Mouse (Mus musculus) midbrain, postnatal 0 days (tissue): ENCODE measurements at regions not wholly inside any gene's neighbourhood (a gene's known extent, or its start where the extent isn't known, plus 50 kb on each side); places are given as distances from the start of the nearest gene placed in this dataset.

ENCODE experiments used
- ATAC-seq: fragments of 200-750 bp; cut with Nextera tagmentation; 2 replicates; pipeline ENCODE4 v1.8.0; 2017; ENCODE audit warnings: moderate number of reproducible peaks, mild to moderate bottlenecking, moderate TSS enrichment, moderate library complexity; ENCODE audit not compliant: low FRiP score
- DNase-seq: peaks from one replicate; pipeline ENCODE4 v3.0.0-alpha.2; 2015; ENCODE audit warnings: low spot score
- H3K27ac ChIP-seq: fragments of 300-500 bp; sonication (generic); 2 replicates; pipeline ENCODE4 v1.5.1; 2014; ENCODE audit warnings: low read depth, mild to moderate bottlenecking, low read length, mixed read lengths
- H3K27me3 ChIP-seq: fragments of 300-500 bp; sonication (generic); 2 replicates; pipeline ENCODE4 v1.6.1; 2014; ENCODE audit warnings: low read length, control low read depth, mixed read lengths; ENCODE audit not compliant: insufficient read depth
- H3K36me3 ChIP-seq: fragments of 300-500 bp; sonication (generic); 2 replicates; pipeline ENCODE4 v1.6.1; 2014; ENCODE audit warnings: low read length, control low read depth, mixed read lengths; ENCODE audit not compliant: insufficient read depth
- H3K4me1 ChIP-seq: fragments of 300-500 bp; sonication (generic); 2 replicates; pipeline ENCODE4 v1.6.1; 2014; ENCODE audit warnings: mild to moderate bottlenecking, control low read depth, antibody characterized with exemption, low read length, mixed read lengths; ENCODE audit not compliant: insufficient read depth
- H3K4me2 ChIP-seq: fragments of 300-500 bp; sonication (generic); 2 replicates; pipeline ENCODE4 v1.6.1; 2014; ENCODE audit warnings: low read depth, mild to moderate bottlenecking, low read length, mixed read lengths; ENCODE audit not compliant: poor library complexity, severe bottlenecking
- H3K4me3 ChIP-seq: fragments of 300-500 bp; sonication (generic); 2 replicates; pipeline ENCODE4 v1.5.1; 2014; ENCODE audit warnings: low read depth, mild to moderate bottlenecking, low read length, moderate library complexity
- H3K9ac ChIP-seq: fragments of 300-500 bp; sonication (generic); replicated peaks from 2 replicates; pipeline ENCODE4 v1.6.1; 2014; ENCODE audit warnings: mild to moderate bottlenecking, low read length, moderate library complexity, mixed read lengths; ENCODE audit not compliant: poor library complexity, severe bottlenecking
- H3K9me3 ChIP-seq: fragments of 300-500 bp; sonication (generic); 2 replicates; pipeline ENCODE4 v1.6.1; 2016; ENCODE audit warnings: low read length, control low read depth
- CTCF ChIP-seq: IDR thresholded peaks from 2 replicates; pipeline ENCODE4 v1.5.1; 2016; ENCODE audit warnings: antibody characterized with exemption, mild to moderate bottlenecking
- WGBS: fragments of 180-500 bp; shearing (Covaris S2); extraction: QIAGEN DNeasy Blood & Tissue Kit; methylation state at CpG from one replicate; pipeline ENCODE4 v1.1.7; 2014; 5-methylcytosine and 5-hydroxymethylcytosine counted together

- Histone ChIP-seq H3K4me2 (no peak overlapping the region), H3K4me3 (no peak overlapping the region), H3K36me3 (no peaks in the 10 kb centered on the region), H3K9me3 (no peaks in the 10 kb centered on the region), H3K9ac (no peak overlapping the region), H3K27ac (no peak overlapping the region), H3K27me3 (no peaks in the 10 kb centered on the region), H3K4me1 (no peaks in the 10 kb centered on the region)
- ATAC-seq (no peak), DNase-seq (no peak)
- no peak for TF ChIP-seq CTCF
- WGBS: 59% methylated on average over 6 of the region's 6 CpGs
Measured at GRCm38 (mm10) chr7:115358711-115359110, 615.2 kb downstream of the Insc start.

DNA sequence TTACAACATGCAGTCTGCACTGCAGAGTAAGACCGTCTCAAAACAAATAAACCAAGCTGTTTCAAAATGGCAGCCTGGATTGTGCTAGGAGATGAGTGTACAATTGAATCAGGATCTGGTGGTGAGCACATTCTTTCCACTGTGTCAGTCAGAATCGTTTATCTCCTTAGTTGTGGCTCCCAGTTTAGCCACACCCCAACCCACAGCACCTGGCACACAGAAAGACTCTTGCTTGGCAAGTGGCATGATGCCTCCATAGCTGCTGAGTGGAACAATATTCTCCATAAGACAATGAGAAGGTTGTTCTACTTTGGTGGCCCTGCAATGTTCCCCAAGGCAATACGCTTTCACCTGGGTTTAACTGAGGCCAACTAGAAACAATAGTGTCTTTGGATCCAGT is 616.6 kb downstream of the Insc start:
- H3K4me1 ChIP-seq: no peaks in the 10 kb centered on the region
- WGBS: 81% methylated on average over 3 of the region's 3 CpGs
- no peak for ATAC-seq
- no peak overlapping the region for H3K4me3 ChIP-seq
- no peak overlapping the region for H3K9ac ChIP-seq
- no peak overlapping the region for H3K27ac ChIP-seq
- no peaks in the 10 kb centered on the region for H3K36me3 ChIP-seq
- H3K27me3 ChIP-seq: no peaks in the 10 kb centered on the region
- no peak for DNase-seq
- no peak for TF ChIP-seq CTCF
- H3K4me2 ChIP-seq: no peak overlapping the region
- H3K9me3 ChIP-seq: no peaks in the 10 kb centered on the region

GRCm38 (mm10) chr7:115362117-115362516 is 618.6 kb downstream of the Insc start:
- H3K9ac ChIP-seq: no peak overlapping the region
- H3K36me3 ChIP-seq: no peaks in the 10 kb centered on the region
- WGBS: 86% methylated on average over 2 of the region's 2 CpGs
- ATAC-seq: no peak
- DNase-seq: no peak
- H3K27ac ChIP-seq: no peak overlapping the region
- no peak overlapping the region for H3K4me2 ChIP-seq
- no peaks in the 10 kb centered on the region for H3K4me1 ChIP-seq
- no peaks in the 10 kb centered on the region for H3K27me3 ChIP-seq
- no peak for TF ChIP-seq CTCF
- no peaks in the 10 kb centered on the region for H3K9me3 ChIP-seq
- no peak overlapping the region for H3K4me3 ChIP-seq

DNA sequence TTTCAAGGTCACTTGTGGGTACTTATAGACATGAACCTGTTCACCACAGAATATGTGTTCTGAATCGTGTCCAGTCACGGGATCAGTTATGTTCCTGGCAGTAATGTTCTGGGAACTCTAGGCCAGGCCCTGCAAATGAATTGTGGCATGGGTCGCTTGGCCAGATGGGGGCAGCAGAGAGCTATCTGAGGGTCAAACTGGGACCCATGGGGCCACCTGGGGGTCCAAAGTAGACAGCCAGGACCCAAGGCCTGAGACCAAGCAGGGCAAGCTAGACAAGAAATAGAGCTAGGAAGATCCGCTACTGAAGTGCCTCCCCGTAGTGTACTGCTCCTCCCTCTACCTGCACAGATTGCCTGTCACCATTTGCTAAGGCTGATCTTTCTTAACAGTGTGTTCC is 623.4 kb downstream of the Insc start:
- ATAC-seq (no peak), DNase-seq (peak; percentile 58)
- no peak overlapping the region for H3K9ac ChIP-seq
- 50% methylated on average over 5 of the region's 5 CpGs for WGBS
- no peak overlapping the region for H3K27ac ChIP-seq
- no peaks in the 10 kb centered on the region for H3K9me3 ChIP-seq
- H3K4me3 ChIP-seq: no peak overlapping the region
- H3K4me2 ChIP-seq: no peak overlapping the region
- no peaks in the 10 kb centered on the region for H3K36me3 ChIP-seq
- H3K4me1 ChIP-seq: no peaks in the 10 kb centered on the region
- TF ChIP-seq CTCF: peak; percentile 73
- no peaks in the 10 kb centered on the region for H3K27me3 ChIP-seq

- Histone ChIP-seq H3K4me2 (no peak overlapping the region), H3K27me3 (no peaks in the 10 kb centered on the region), H3K4me3 (no peak overlapping the region), H3K36me3 (no peaks in the 10 kb centered on the region), H3K9me3 (no peaks in the 10 kb centered on the region), H3K27ac (no peak overlapping the region; the same call in 1 of the 2 replicates), H3K9ac (no peak overlapping the region), H3K4me1 (no peaks in the 10 kb centered on the region)
- 49% methylated on average over 9 of the region's 9 CpGs for WGBS
- DNase-seq (peak; percentile 75), ATAC-seq (0 out of 2 replicates have a peak, but pooled peaks have one; percentile 65)
- no peak for TF ChIP-seq CTCF
Measured at GRCm38 (mm10) chr7:115371143-115371542, 627.6 kb downstream of the Insc start.

GRCm38 (mm10) chr7:115372921-115373320 is 629.4 kb downstream of the Insc start:
- no peaks in the 10 kb centered on the region for H3K4me1 ChIP-seq
- no peak for ATAC-seq
- no peak overlapping the region for H3K4me2 ChIP-seq
- no peak for TF ChIP-seq CTCF
- no peak overlapping the region for H3K4me3 ChIP-seq
- no peaks in the 10 kb centered on the region for H3K27me3 ChIP-seq
- H3K27ac ChIP-seq: no peak overlapping the region
- H3K9me3 ChIP-seq: no peaks in the 10 kb centered on the region
- no peak overlapping the region for H3K9ac ChIP-seq
- no peak for DNase-seq
- WGBS: 84% methylated on average over 2 of the region's 2 CpGs
- no peaks in the 10 kb centered on the region for H3K36me3 ChIP-seq
